Mouse (Mus musculus) T-helper 2 cell (primary cell): ENCODE measurements around the gene Ctps.

Source experiments
- in situ Hi-C: fragments of 300-600 bp; cut with MboI, MseI; formaldehyde crosslinking; loops from one replicate; pipeline ENCODE4 v1.15.1; 2025; ENCODE audit warnings: high pct_unique_total_duplicates

The Ctps gene

DNA sequence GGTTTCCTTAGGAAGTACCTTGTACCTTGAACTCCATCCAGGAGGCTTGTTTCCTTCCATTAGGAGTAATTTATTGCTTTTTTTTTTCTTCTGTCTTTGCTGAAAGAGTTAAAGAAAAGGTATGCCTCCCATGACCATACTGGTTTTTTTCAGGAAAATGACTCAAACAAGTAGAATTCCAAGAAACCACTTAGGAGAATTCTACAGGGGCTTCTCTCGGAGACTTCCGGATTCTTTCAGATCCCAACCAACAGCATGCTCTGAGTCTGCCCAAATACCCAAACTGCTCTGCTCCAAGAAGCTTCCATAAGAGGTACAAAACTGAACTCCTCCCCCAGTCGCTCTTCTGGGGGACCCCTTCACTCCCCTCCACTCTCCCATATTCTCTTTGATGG, 991 bp upstream of the Ctps start:
- in situ Hi-C loops = loop anchor here (25.0 kb wide), 1 partner anchor 1284 kb away; the partner anchor contains the start of gene Ybx1

DNA sequence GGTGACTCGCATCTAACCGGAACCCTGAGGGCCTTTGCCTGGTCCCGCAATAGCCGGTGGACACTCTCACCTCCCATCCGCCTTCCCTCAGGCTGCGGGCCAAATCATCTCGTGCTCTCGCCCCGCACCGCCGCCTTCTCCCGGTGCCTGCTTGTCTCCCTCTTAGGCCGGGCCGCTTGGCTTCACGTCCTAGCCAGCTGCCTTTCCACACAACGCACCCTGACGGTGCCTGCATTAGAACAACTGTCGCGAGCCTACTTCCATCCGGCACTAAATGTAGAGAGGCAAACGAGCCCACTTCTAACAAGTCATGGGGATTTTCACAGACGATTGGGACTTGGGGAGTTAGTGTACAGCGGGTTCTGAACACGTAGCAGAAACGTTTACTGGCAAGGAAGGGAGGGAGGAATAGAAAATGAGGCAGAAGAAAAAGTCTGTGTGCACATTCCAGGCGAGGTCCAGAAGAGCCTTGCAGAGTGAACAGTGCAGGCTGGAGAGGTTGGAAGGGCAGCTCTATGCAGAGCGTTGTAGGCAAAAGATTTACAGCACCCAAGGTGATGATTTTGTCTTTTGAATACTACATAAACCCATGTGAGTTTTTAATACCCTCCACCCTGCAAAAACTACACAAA, 478 bp upstream of the Ctps start:
- in situ Hi-C loops = loop anchor here (25.0 kb wide), 1 partner anchor 1283 kb away; the partner anchor contains the start of gene Ybx1

DNA sequence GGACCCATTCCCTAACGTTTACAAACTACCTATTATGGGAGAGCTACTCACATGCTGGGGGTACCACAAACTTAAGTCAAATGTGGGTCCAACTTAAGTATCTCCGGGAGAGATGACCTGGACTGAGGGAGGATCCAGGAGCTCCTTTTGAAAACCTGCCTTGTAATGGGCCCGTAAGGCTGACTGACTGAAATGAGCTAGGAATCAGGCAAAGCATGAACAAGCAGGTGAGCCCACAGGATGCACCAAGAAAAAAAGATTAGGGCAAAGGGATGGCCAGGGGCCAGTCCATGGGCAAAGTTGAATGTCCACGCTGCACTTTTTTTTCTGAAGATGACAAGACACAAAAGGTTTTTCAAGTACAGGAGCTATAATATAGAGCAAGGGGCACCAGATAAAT, 1.1 kb downstream of the Ctps start:
- in situ Hi-C loops = loop anchor here (25.0 kb wide), 1 partner anchor 1282 kb away; the partner anchor contains the start of gene Ybx1

DNA sequence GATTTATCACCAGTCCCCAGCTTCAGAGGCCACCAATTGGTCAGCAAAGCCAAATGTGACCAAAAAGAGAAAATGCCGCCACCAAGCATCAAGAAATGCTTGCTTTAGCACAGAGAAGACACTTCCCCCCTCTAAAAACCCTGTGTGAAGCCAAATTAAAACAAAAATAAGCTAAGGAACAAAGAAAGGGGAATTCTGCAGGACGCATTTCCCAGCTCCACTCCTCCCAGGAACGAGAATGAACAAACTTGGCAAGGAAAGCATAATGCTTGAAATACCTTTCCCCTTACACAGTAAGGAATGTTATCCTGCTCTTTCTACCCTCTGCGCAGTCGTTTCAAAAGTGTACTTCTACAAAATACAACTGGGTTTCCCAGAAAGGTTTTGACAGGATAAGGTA, 2.1 kb downstream of the Ctps start:
- in situ Hi-C loops = loop anchor here (25.0 kb wide), 1 partner anchor 1281 kb away; the partner anchor contains the start of gene Ybx1

DNA sequence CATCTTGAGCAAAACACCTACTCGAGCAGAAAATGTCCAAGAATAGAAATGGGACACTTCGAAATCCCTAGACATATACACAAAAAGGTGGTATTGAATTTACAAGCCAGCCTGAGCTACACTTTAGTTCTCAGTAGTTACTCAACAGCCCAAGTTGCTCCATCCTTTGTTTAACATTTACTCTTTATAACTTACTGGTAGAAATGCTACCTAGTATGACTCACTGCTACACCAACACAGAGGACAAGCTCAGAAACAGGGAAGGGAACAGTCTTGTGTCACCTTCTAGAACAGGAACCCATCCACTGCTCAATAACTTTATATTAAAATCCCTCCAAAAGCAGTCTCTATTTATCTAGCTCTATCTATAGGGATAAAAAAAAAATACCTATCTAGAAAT, 4.3 kb downstream of the Ctps start:
- in situ Hi-C loops = loop anchor here (25.0 kb wide), 1 partner anchor 1278 kb away; the partner anchor contains the start of gene Ybx1

DNA sequence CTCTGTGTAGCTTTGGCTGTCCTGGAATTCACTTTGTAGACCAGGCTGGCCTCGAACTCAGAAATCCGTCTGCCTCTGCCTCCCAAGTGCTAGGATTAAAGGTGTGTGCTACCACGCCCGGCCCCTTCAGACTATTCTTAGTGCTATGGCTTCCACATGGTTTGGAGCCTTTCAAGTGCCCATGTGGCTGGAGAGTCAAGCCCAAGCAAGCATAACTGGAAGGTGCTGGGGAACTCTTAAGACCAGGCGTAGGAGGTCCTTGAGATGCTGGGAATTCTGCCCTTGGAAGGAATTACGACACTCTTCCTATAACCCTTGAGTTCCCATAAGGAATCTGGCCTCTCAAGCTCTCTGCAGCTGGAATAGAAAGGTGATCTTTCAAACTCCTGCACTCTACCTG, 13.5 kb downstream of the Ctps start:
- in situ Hi-C loops = loop anchor here (10.0 to 25.0 kb wide), 2 partner anchors 552 to 1269 kb away; partner anchors contain the start of gene Ybx1

DNA sequence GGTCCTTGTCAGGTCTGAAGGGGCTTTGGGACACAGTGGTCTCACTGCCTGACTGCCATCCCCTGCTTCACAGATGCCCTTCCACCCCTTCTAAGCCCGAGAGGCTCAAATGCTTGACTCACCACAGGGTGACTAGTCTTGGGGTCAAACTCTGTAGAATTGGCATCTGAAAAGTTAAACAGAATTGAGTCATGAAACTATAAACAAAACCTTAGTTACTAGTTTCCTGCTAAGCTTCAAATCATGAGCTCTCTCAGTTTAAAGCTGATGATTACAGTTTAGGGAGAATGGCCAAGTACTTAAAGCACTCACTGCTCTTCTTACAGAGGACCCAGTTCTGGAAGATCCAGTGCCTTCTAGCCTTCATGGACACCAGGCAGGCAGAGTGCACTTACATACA, 25.2 kb downstream of the Ctps start:
- in situ Hi-C loops = no loop called here

DNA sequence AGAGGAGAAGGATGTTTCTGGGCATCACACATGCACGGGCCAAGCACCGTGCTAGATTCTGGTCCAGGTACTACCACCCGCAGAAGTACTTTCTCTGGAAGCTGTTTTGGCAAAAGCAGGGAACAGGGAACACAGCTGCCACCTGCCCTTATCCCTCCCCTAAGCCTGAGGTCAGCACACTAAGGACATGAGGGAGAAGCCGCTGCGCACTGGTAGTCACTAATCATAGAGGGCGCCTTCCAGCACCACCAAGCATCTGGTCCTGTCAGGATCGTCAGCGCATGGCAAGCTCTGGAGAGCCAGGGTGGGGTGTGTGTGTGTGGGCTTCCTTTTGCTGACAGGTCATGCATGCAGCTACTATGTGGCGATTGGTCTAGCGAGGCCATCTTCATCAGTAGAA, 31.4 kb downstream of the Ctps start:
- in situ Hi-C loops = no loop called here

DNA sequence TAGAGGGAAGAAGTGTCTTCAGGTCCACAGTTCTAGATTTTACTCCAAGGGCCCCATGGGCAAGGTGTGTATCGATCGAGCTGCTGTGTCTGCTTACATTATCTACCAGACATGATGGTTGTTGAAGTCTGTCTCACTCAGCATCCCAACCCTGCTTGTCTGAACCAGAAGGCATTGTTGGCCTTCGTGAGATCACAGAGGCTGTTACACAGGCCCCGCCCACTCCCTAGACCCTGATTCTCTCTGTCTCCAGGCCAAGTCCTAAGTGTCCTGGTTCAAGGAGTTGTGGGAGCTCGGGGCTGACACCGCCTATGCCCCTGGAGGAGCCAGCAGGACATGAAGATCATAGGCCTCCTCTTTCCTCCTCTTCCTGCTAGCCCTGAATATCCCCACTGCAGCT, 38.1 kb downstream of the Ctps start, which contains the start of gene Slfnl1:
Gene Slfnl1, plus strand, starts transcription at position 246 of the 400 bp plus-strand sequence.
- in situ Hi-C loops = no loop called here

DNA sequence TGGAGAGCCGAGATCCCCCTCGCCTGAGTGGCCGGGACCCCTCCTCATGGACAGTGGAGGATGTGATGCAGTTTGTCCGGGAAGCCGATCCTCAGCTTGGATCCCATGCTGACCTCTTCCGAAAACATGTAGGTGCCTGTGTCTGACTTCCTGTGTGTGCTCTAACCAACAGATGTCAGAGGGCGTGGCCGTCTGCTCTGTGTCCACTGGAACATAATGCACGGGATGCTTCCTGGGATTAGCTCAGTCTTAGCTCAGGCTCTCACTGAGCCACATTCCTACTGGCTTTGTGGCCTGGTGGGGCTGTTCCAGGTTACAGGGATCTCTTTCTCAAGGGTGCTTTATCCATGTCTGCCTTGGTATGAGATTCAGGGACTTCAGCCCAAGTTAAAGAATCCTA, 41.9 kb downstream of the Ctps start:
- in situ Hi-C loops = no loop called here

DNA sequence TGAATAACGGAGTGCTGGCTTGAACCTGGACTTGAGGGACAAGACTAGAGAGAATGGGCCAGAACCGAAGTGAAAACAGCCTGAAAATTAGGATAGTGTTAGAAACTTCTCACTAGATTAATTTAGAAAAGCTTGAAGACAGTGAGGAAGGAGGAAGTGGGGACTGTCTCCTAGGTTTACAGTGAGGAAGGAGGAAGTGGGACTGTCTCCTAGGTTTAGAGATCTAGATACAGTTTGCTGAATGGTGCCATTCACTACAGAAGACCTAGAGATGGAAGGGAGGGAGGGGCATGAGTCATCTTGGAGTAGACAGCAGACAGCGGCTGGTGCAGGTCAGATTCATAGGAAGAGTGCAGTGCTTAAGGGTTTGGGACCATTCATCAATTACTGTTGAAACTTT, 47.0 kb downstream of the Ctps start:
- in situ Hi-C loops = no loop called here

DNA sequence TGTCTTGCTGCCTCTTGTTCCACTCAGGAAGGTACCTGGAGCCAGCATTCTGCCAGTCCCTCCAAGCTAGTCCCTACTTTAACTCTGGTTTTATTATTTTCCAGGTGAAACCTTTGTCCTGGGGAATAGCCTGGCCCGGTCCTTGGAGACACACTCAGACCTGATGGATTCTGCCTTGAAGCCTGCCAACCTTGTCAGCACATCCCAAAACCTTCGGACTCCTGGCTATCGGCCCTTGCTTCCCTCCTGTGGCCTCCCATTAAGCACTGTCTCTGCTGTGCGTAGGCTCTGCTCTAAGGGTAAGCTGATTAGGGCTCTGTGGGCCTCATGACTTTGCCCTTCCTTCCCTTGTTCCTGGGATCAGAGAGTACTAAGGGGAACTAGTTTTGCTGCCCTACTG, 47.7 kb downstream of the Ctps start:
- in situ Hi-C loops = no loop called here

DNA sequence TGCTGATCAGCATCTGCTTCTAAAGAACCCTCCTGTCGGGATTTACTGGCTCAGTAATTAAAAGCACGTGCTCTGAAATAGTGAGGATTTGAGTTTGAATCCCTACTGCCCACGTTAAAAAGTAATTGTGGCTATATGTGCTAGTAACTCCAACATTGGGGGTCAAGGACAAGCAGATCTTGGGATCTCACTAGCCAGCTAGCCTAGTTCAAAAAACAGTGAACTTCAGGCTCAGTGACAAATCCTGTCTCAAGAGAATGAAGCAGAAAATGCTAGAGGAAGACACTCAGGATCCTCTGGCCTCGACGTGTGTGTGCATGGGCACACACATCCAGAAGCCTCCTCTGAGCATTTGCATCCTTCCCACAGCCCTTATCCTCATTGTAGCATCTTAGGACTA, 48.3 kb downstream of the Ctps start:
- in situ Hi-C loops = no loop called here

DNA sequence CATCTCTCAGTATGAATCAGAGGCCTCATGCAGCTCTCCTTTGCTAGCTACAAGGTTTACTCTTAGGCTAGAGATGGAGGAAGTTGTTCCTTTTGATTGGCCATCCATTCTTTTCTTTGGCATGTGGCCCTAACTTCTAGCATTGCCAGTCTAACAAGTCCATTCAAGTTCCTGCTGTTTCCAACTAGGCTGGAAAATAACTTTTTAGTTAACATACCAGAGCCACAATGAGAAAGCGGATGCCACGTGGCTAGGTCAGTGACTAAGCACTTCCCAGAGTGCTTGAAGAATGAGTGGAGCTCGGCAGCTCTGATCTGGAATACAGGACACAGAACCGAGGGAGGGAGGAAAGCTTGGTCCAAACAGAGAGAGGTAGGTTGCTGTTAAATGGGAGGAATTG, 52.7 kb downstream of the Ctps start:
- in situ Hi-C loops = no loop called here

DNA sequence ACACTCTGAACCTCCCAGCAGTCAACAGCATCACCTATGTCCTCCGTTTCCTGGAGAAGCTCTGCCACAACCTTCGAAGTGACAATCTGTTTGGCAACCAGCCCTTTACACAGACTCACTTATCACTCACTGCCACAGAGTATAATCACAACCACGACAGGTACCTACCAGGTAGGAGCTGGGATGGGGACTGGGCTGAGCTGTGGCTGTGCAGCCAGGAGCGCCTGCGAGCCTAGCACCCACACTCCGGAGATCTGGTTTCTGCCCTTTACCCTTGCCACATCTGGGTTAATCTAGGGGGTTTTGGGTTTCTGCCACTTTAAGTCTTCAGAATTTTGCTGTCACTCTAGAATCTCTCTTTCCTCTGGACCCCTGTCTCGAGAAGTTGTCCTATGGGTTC, 53.2 kb downstream of the Ctps start:
- in situ Hi-C loops = no loop called here

DNA sequence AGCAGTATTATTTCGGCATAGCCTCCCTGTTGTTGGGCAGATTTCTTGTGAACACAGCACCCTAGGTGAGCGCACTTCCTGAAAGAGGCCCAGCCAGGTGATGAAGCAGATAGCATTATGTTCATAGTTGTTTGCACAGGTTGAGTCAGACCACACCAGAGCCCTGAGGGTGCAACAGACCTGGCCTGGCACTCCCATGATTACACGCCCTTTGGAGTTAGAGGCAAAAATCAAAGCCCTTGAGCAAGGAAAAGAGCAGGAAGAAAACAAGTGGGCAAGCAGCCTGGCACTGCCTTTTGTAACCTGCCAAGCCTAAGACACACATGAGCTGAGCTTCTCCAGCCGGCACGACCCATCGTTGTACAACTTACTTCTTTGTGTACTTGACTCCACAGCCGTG, 53.6 kb downstream of the Ctps start:
- in situ Hi-C loops = no loop called here

DNA sequence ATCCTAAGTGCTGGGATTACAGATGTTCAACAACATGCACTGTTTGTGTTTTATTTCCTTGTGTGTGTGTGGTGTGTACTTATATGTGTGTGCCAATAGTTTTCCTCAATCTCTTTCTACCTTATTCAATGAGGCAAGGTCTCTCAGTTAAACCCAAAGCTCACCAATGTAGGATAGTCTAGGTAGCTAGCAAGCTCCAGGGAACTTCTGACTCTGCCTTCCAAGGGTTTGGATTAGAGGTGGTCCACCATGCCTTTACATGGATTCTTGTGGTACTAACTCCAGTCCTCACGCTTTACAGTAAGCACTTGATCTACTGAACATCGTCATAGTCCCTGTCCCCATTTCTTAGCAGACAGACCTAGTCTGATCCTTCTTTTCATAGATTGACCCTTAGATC, 55.7 kb downstream of the Ctps start:
- in situ Hi-C loops = no loop called here

DNA sequence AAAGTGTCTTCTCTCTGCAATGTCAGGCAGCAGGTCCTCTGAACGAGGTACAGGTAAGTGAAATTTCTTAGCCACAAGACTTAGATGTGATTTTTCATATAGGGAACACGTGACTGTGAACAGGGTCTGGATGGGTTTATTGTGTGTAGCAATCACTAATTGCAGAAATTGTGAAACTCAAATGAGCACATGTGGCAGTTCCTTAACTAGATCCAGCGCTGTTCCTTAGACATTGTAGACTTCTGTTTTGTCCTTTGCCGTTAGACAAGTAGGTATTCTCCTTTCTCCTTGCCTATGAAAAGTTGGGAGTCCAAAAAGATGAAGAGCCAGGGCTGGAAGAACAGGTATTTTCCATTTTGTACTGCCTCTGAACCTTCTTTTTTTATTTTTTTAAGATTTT, 58.9 kb downstream of the Ctps start:
- in situ Hi-C loops = no loop called here

DNA sequence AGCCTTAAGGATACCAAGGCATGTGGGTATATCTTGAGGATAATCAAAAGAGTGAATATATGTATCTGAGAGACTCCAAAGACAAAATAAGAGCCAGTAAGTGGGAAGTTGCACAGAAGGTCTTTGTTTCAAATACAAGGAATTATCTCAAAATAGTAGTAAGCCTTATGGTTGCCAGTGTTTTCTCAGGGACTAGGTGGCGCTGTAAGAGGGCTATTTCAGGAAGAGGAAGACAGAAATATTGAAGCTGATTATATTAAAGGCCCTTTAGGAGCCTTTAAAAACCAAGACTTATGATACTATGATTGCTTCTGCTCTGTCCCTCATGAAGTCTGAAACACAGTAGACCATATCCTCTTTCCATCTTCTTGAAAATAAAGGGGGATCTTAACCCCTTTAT, 63.1 kb downstream of the Ctps start:
- in situ Hi-C loops = no loop called here
